Mouse (Mus musculus): Measurements from ENCODE around the gene Gli3. TPM values are rescaled to one million over a fixed set of nuclear protein-coding genes. Genes with fewer than 3 reads are reported as not detected.
A peak's percentile ranks its signal among the peaks of the same experiment; 100 is the strongest.

The Gli3 gene
- polyA plus RNA-seq, 1 experiment from 2014 or later: 14.1 TPM

- 54% methylated on average over 3 of the region's 3 CpGs for WGBS
- H3K9ac ChIP-seq (ENCODE audit: low read length): no peak overlapping the region
- H3K9me3 ChIP-seq (replicated peaks; ENCODE audit: control insufficient read depth, low read length): no peaks in the 10 kb centered on the region
- no peak for DNase-seq (ENCODE audit: low spot score)
- H3K4me1 ChIP-seq (ENCODE audit: control insufficient read depth, insufficient read depth, low read length): peaks cover 48% of the 10 kb centered on the region
- H3K27ac ChIP-seq (ENCODE audit: low read depth, low read length): no peak overlapping the region
- H3K27me3 ChIP-seq (replicated peaks; ENCODE audit: control insufficient read depth, insufficient read depth, low read length): no peaks in the 10 kb centered on the region
- ATAC-seq: no peak
- no peak overlapping the region for H3K4me2 ChIP-seq (ENCODE audit: low read length)
- no peaks in the 10 kb centered on the region for H3K36me3 ChIP-seq (ENCODE audit: control insufficient read depth, insufficient read depth, low read length)
- no peak overlapping the region for H3K4me3 ChIP-seq (ENCODE audit: low read depth, low read length)
Measured at GRCm38 (mm10) chr13:15552009-15552408, 89.0 kb downstream of the Gli3 start.

- WGBS: 0% methylated on average over 2 of the region's 2 CpGs
- DNase-seq (ENCODE audit: low spot score) (peak; percentile 77), ATAC-seq (peak; percentile 79)
- peak overlapping the region; percentile 65 for H3K27ac ChIP-seq (ENCODE audit: low read depth, low read length)
- H3K9me3 ChIP-seq (replicated peaks; ENCODE audit: control insufficient read depth, low read length): no peaks in the 10 kb centered on the region
- peaks cover 24% of the 10 kb centered on the region for H3K4me1 ChIP-seq (ENCODE audit: control insufficient read depth, insufficient read depth, low read length)
- H3K9ac ChIP-seq (ENCODE audit: low read length): no peak overlapping the region
- H3K4me2 ChIP-seq (ENCODE audit: low read length): no peak overlapping the region
- no peak overlapping the region for H3K4me3 ChIP-seq (ENCODE audit: low read depth, low read length)
- H3K27me3 ChIP-seq (replicated peaks; ENCODE audit: control insufficient read depth, insufficient read depth, low read length): no peaks in the 10 kb centered on the region
- H3K36me3 ChIP-seq (ENCODE audit: control insufficient read depth, insufficient read depth, low read length): no peaks in the 10 kb centered on the region
Measured at GRCm38 (mm10) chr13:15556646-15557098, 93.6 kb downstream of the Gli3 start.

GRCm38 (mm10) chr13:15561441-15561840 lies 98.4 kb downstream of the Gli3 start:
- Histone ChIP-seq H3K27me3 (replicated peaks; ENCODE audit: control insufficient read depth, insufficient read depth, low read length) (no peaks in the 10 kb centered on the region), H3K4me3 (ENCODE audit: low read depth, low read length) (no peak overlapping the region), H3K36me3 (ENCODE audit: control insufficient read depth, insufficient read depth, low read length) (no peaks in the 10 kb centered on the region), H3K9me3 (replicated peaks; ENCODE audit: control insufficient read depth, low read length) (no peaks in the 10 kb centered on the region), H3K4me2 (ENCODE audit: low read length) (no peak overlapping the region), H3K4me1 (ENCODE audit: control insufficient read depth, insufficient read depth, low read length) (peaks cover 6% of the 10 kb centered on the region), H3K9ac (ENCODE audit: low read length) (no peak overlapping the region), H3K27ac (ENCODE audit: low read depth, low read length) (no peak overlapping the region)
- DNase-seq (ENCODE audit: low spot score) (no peak), ATAC-seq (no peak)
- WGBS: 88% methylated on average over 3 of the region's 3 CpGs

GRCm38 (mm10) chr13:15570908-15571568 lies 108.0 kb downstream of the Gli3 start:
- H3K4me1 ChIP-seq (ENCODE audit: control insufficient read depth, insufficient read depth, low read length): peaks cover 11% of the 10 kb centered on the region; the same call in 1 of the 2 replicates
- DNase-seq (ENCODE audit: low spot score) (peak; percentile 51), ATAC-seq (peak; percentile 63)
- peak overlapping the region; percentile 42 for H3K9ac ChIP-seq (ENCODE audit: low read length)
- H3K4me2 ChIP-seq (ENCODE audit: low read length): peak overlapping the region; percentile 39
- no peaks in the 10 kb centered on the region for H3K9me3 ChIP-seq (replicated peaks; ENCODE audit: control insufficient read depth, low read length)
- H3K27ac ChIP-seq (ENCODE audit: low read depth, low read length): no peak overlapping the region
- 37% methylated on average over 15 of the region's 15 CpGs for WGBS
- H3K27me3 ChIP-seq (replicated peaks; ENCODE audit: control insufficient read depth, insufficient read depth, low read length): no peaks in the 10 kb centered on the region
- no peak overlapping the region for H3K4me3 ChIP-seq (ENCODE audit: low read depth, low read length)
- no peaks in the 10 kb centered on the region for H3K36me3 ChIP-seq (ENCODE audit: control insufficient read depth, insufficient read depth, low read length)

- ATAC-seq: no peak
- H3K9me3 ChIP-seq (replicated peaks; ENCODE audit: control insufficient read depth, low read length): no peaks in the 10 kb centered on the region
- DNase-seq (ENCODE audit: low spot score): no peak
- H3K9ac ChIP-seq (ENCODE audit: low read length): no peak overlapping the region
- 50% methylated on average over 8 of the region's 8 CpGs for WGBS
- no peaks in the 10 kb centered on the region for H3K27me3 ChIP-seq (replicated peaks; ENCODE audit: control insufficient read depth, insufficient read depth, low read length)
- no peak overlapping the region for H3K4me3 ChIP-seq (ENCODE audit: low read depth, low read length)
- H3K36me3 ChIP-seq (ENCODE audit: control insufficient read depth, insufficient read depth, low read length): no peaks in the 10 kb centered on the region
- no peak overlapping the region for H3K27ac ChIP-seq (ENCODE audit: low read depth, low read length)
- H3K4me1 ChIP-seq (ENCODE audit: control insufficient read depth, insufficient read depth, low read length): peaks cover 3% of the 10 kb centered on the region; the same call in 1 of the 2 replicates
- no peak overlapping the region for H3K4me2 ChIP-seq (ENCODE audit: low read length)
Measured at GRCm38 (mm10) chr13:15577133-15577917, 114.3 kb downstream of the Gli3 start.

- H3K4me3 ChIP-seq (ENCODE audit: low read depth, low read length): no peak overlapping the region
- no peak for ATAC-seq
- no peaks in the 10 kb centered on the region for H3K9me3 ChIP-seq (replicated peaks; ENCODE audit: control insufficient read depth, low read length)
- H3K27me3 ChIP-seq (replicated peaks; ENCODE audit: control insufficient read depth, insufficient read depth, low read length): no peaks in the 10 kb centered on the region
- no peaks in the 10 kb centered on the region for H3K36me3 ChIP-seq (ENCODE audit: control insufficient read depth, insufficient read depth, low read length)
- H3K9ac ChIP-seq (ENCODE audit: low read length): no peak overlapping the region
- 67% methylated on average over 5 of the region's 5 CpGs for WGBS
- no peak overlapping the region for H3K27ac ChIP-seq (ENCODE audit: low read depth, low read length)
- H3K4me2 ChIP-seq (ENCODE audit: low read length): no peak overlapping the region
- H3K4me1 ChIP-seq (ENCODE audit: control insufficient read depth, insufficient read depth, low read length): peaks cover 3% of the 10 kb centered on the region; the same call in 1 of the 2 replicates
- DNase-seq (ENCODE audit: low spot score): no peak
Measured at GRCm38 (mm10) chr13:15580458-15580857, 117.4 kb downstream of the Gli3 start.

GRCm38 (mm10) chr13:15585941-15586340 lies 122.9 kb downstream of the Gli3 start:
- peaks cover 12% of the 10 kb centered on the region for H3K4me1 ChIP-seq (ENCODE audit: control insufficient read depth, insufficient read depth, low read length)
- H3K27ac ChIP-seq (ENCODE audit: low read depth, low read length): no peak overlapping the region
- H3K9me3 ChIP-seq (replicated peaks; ENCODE audit: control insufficient read depth, low read length): no peaks in the 10 kb centered on the region
- WGBS: 86% methylated on average over 2 of the region's 2 CpGs
- no peak overlapping the region for H3K4me2 ChIP-seq (ENCODE audit: low read length)
- no peaks in the 10 kb centered on the region for H3K36me3 ChIP-seq (ENCODE audit: control insufficient read depth, insufficient read depth, low read length)
- ATAC-seq (no peak), DNase-seq (ENCODE audit: low spot score) (no peak)
- H3K27me3 ChIP-seq (replicated peaks; ENCODE audit: control insufficient read depth, insufficient read depth, low read length): no peaks in the 10 kb centered on the region
- no peak overlapping the region for H3K4me3 ChIP-seq (ENCODE audit: low read depth, low read length)
- no peak overlapping the region for H3K9ac ChIP-seq (ENCODE audit: low read length)

- 65% methylated on average over 16 of the region's 16 CpGs for WGBS
- H3K9ac ChIP-seq (ENCODE audit: low read length): no peak overlapping the region
- ATAC-seq (peak; percentile 77), DNase-seq (ENCODE audit: low spot score) (peak; percentile 83)
- H3K36me3 ChIP-seq (ENCODE audit: control insufficient read depth, insufficient read depth, low read length): no peaks in the 10 kb centered on the region
- H3K4me3 ChIP-seq (ENCODE audit: low read depth, low read length): no peak overlapping the region
- peaks cover 12% of the 10 kb centered on the region for H3K4me1 ChIP-seq (ENCODE audit: control insufficient read depth, insufficient read depth, low read length)
- H3K27me3 ChIP-seq (replicated peaks; ENCODE audit: control insufficient read depth, insufficient read depth, low read length): no peaks in the 10 kb centered on the region
- H3K4me2 ChIP-seq (ENCODE audit: low read length): no peak overlapping the region
- no peaks in the 10 kb centered on the region for H3K9me3 ChIP-seq (replicated peaks; ENCODE audit: control insufficient read depth, low read length)
- no peak overlapping the region for H3K27ac ChIP-seq (ENCODE audit: low read depth, low read length)
Measured at GRCm38 (mm10) chr13:15588278-15589272, 125.5 kb downstream of the Gli3 start.
